Mouse (Mus musculus) kidney, adult 2 months (tissue): Measurements from ENCODE around the gene Fibcd1. TPM values are rescaled to one million over a fixed set of nuclear protein-coding genes. Genes with fewer than 3 reads are reported as not detected.

Experiments
- DNase-seq: peaks from one replicate; pipeline ENCODE4 v3.0.0; 2021
- H3K27ac ChIP-seq: fragments of 200-500 bp; 2 replicates; pipeline ENCODE4 v1.5.1; 2012; ENCODE audit warnings: low read depth, low read length, control low read depth, inconsistent platforms; ENCODE audit not compliant: insufficient read depth
- H3K27me3 ChIP-seq: fragments of 200-500 bp; replicated peaks from 2 replicates; pipeline ENCODE4 v1.6.1; 2012; ENCODE audit warnings: mild to moderate bottlenecking, moderate library complexity, low read length, inconsistent platforms; ENCODE audit not compliant: control insufficient read depth, insufficient read depth
- H3K36me3 ChIP-seq: fragments of 200-500 bp; 2 replicates; pipeline ENCODE4 v1.6.1; 2012; ENCODE audit warnings: mild to moderate bottlenecking, moderate library complexity, low read length, inconsistent platforms; ENCODE audit not compliant: control insufficient read depth, insufficient read depth
- H3K4me1 ChIP-seq: fragments of 200-500 bp; 2 replicates; pipeline ENCODE4 v1.6.1; 2011; ENCODE audit warnings: low read length; ENCODE audit not compliant: control insufficient read depth, insufficient read depth
- H3K4me3 ChIP-seq: fragments of 200-500 bp; 2 replicates; pipeline ENCODE4 v1.5.1; 2011; ENCODE audit warnings: mild to moderate bottlenecking, low read depth, low read length, control low read depth; ENCODE audit not compliant: insufficient read depth
- CTCF ChIP-seq: fragments of 200-500 bp; conservative IDR thresholded peaks from 2 replicates; pipeline ENCODE4 v1.5.1; 2011; ENCODE audit warnings: low read depth, mild to moderate bottlenecking, control low read depth, low read length, moderate library complexity, mixed read lengths; ENCODE audit not compliant: insufficient read depth, insufficient read length
- POLR2A ChIP-seq: fragments of 200-500 bp; IDR thresholded peaks from one replicate; pipeline ENCODE4 v1.6.1; 2011; ENCODE audit warnings: low read depth, low read length, control low read depth
- WGBS: fragments of 180-500 bp; shearing (Covaris S2); methylation state at CpG from one replicate; pipeline ENCODE4 v1.1.7; 2018; 5-methylcytosine and 5-hydroxymethylcytosine counted together
- polyA plus RNA-seq: library from polyadenylated mRNA; depleted of rRNA; stranded (reverse); fragments of >200 nt; gene quantifications from 2 replicates; pipeline ENCODE4 v1.2.3, GENCODE M21; 2012

The Fibcd1 gene
- polyA plus RNA-seq, 1 experiment: 0.05 TPM

- 66% methylated on average over 16 of the region's 16 CpGs for WGBS
- Histone ChIP-seq H3K27ac (no peak overlapping the region), H3K36me3 (no peaks in the 10 kb centered on the region), H3K4me3 (no peak overlapping the region), H3K4me1 (no peaks in the 10 kb centered on the region), H3K27me3 (no peaks in the 10 kb centered on the region; the same call in 1 of the 2 replicates)
- no peak for DNase-seq
- TF ChIP-seq POLR2A: no peak
- TF ChIP-seq CTCF: no peak
Observed at GRCm38 (mm10) chr2:31825469-31825911, 20.3 kb downstream of the Fibcd1 start.

- TF ChIP-seq CTCF (peak; percentile 44), POLR2A (no peak)
- H3K27ac ChIP-seq: no peak overlapping the region
- no peaks in the 10 kb centered on the region; the same call in 1 of the 2 replicates for H3K27me3 ChIP-seq
- no peak overlapping the region for H3K4me3 ChIP-seq
- DNase-seq: no peak
- no peaks in the 10 kb centered on the region for H3K36me3 ChIP-seq
- H3K4me1 ChIP-seq: no peaks in the 10 kb centered on the region
- 74% methylated on average over 13 of the region's 15 CpGs for WGBS
Observed at GRCm38 (mm10) chr2:31823933-31824730, 21.7 kb downstream of the Fibcd1 start.

GRCm38 (mm10) chr2:31822524-31823371 is 23.1 kb downstream of the Fibcd1 start:
- no peak overlapping the region for H3K4me3 ChIP-seq
- H3K4me1 ChIP-seq: no peaks in the 10 kb centered on the region
- WGBS: 25% methylated on average over 39 of the region's 39 CpGs
- DNase-seq: no peak
- no peaks in the 10 kb centered on the region for H3K36me3 ChIP-seq
- no peak overlapping the region for H3K27ac ChIP-seq
- TF ChIP-seq CTCF: no peak
- no peak for TF ChIP-seq POLR2A
- H3K27me3 ChIP-seq: no peaks in the 10 kb centered on the region; the same call in 1 of the 2 replicates

DNA sequence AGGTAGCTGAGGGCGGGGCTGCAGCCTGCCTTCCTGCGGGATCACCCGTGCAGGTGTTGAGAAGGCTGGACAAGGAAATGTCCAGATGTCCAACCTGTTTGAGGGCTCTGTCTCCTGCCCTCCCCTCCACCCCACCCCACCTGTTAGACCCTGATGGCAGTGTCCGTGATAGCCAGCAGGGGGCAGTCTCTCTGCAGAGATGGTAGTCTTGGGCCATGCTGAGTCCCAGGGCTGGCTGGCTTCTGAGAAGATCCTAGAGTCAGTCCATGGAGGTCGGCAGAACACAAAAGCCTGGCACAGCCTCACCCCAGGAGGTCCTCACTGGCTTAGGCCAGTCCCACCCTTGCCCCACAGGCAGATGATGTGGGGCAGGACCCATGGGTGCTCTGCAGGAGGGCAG is 30.4 kb downstream of the Fibcd1 start:
- no peak overlapping the region for H3K27ac ChIP-seq
- peak; percentile 79 for DNase-seq

DNA sequence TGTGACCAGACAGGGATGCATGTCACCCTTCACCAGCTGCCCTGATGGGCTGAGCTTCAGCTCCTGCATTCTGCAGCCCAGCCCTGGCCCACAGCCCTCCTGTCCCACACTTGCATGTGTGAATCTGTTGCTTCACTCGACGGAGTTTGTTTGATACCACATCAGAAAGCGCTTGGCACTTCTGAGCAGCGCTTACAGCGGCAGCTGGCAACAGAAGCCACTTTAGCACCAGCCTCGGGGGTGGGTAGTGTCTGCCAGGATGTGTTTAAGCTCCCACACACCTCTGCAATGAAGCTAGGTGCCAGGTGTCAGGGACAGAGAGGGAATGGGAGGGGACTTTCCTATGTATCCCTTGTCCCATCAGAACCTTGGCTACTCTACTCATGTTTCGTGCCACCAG is 31.1 kb downstream of the Fibcd1 start:
- Histone ChIP-seq H3K36me3 (no peaks in the 10 kb centered on the region), H3K4me1 (no peaks in the 10 kb centered on the region), H3K27me3 (no peaks in the 10 kb centered on the region), H3K4me3 (no peak overlapping the region), H3K27ac (no peak overlapping the region)
- no peak for TF ChIP-seq CTCF
- TF ChIP-seq POLR2A: no peak
- DNase-seq: no peak
- WGBS: 66% methylated on average over 7 of the region's 7 CpGs

More for the DNA sequence above, 30.4 kb downstream of the Fibcd1 start:
- Histone ChIP-seq H3K36me3 (no peaks in the 10 kb centered on the region), H3K4me3 (no peak overlapping the region), H3K27me3 (no peaks in the 10 kb centered on the region), H3K4me1 (no peaks in the 10 kb centered on the region)
- 24% methylated on average over 5 of the region's 5 CpGs for WGBS
- TF ChIP-seq POLR2A (no peak), CTCF (peak; percentile 80)

GRCm38 (mm10) chr2:31813641-31814040 is 32.2 kb downstream of the Fibcd1 start:
- TF ChIP-seq POLR2A (no peak), CTCF (no peak)
- no peaks in the 10 kb centered on the region for H3K36me3 ChIP-seq
- DNase-seq: no peak
- 83% methylated on average over 4 of the region's 4 CpGs for WGBS
- H3K27ac ChIP-seq: no peak overlapping the region
- H3K4me3 ChIP-seq: no peak overlapping the region
- H3K27me3 ChIP-seq: no peaks in the 10 kb centered on the region
- no peaks in the 10 kb centered on the region for H3K4me1 ChIP-seq
